Mouse (Mus musculus) CD4-positive helper T cell, adult 2 months (primary cell): ENCODE measurements around the gene Aqp7.

Source experiments
- DNase-seq: peaks from one replicate; pipeline ENCODE4 v3.0.0-alpha.2; 2012; ENCODE audit warnings: low read depth, missing footprints, low spot score

The Aqp7 gene

DNA sequence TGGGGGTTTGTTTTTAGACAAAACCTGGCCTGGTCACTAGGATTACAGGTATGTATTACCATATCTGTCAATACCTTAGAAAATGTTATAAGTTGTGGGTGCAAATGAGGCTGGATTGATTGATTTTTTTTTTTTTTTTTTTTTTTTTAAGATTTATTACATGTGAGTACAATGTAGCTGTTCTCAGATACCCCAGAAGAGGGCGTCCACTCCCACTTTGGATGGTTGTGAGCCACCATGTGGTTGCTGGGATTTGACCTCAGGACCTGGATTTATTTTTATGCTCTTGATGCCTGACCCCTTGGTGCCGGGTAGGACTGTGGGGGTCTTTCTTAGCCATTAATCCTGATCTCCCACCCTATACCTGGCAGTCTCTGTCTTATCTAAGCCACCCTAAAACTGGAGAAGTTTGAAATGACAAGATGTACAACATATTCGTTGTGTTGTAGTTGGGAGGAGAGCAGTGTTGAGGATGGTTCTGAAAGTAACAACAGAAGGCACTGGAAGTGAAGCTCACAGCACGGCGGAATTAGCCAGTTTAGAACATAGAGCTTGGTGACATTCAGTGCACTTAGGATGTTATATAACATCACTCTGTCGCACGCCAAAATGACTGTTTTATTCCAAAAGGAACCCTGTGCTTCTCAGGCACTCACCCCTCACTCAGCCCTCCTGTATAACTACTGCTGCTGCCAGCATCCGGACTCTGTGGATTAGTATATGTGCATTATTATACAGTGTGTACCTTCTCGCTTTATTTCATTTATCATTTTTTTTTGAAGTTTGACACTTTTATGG lies 46.9 kb downstream of the Aqp7 start:
- DNase-seq = peak; percentile 8

GRCm38 (mm10) chr4:41000271-41000670 lies 47.7 kb downstream of the Aqp7 start:
- no peak for DNase-seq

GRCm38 (mm10) chr4:40997916-40998315 lies 50.0 kb downstream of the Aqp7 start:
- DNase-seq = no peak

DNA sequence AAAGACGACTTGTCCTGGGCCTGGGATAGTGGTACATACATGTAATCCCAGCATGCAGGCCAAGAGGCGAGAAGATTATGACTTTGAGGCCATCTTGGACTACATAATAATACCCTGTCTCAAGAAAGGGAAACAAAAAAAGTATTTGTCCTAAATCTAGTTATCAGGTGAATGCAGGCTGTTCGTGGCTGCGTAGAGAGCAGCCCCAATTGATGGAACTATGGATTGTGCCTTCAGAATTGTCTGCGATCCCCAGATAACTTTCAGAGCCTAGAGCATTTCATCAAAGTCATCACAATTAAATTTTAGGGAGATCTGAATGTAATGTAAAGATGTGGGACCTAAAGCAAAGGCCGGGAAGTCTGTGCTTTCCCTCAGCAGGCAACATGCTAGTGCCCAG lies 51.6 kb downstream of the Aqp7 start:
- no peak for DNase-seq

- DNase-seq = no peak
These were observed 58.3 kb downstream of the Aqp7 start for GRCm38 (mm10) chr4:40989633-40990032.

- no peak for DNase-seq
These were observed 64.3 kb downstream of the Aqp7 start for GRCm38 (mm10) chr4:40983686-40984085.
